Mouse (Mus musculus) Muller cell, postnatal 12 days (primary cell): ENCODE measurements at regions not wholly inside any gene's neighbourhood (a gene's known extent, or its start where the extent isn't known, plus 50 kb on each side); places are given as distances from the start of the nearest gene placed in this dataset.
A peak's percentile ranks its signal among the peaks of the same experiment; 100 is the strongest.

Experiments used
- DNase-seq: peaks from one replicate; pipeline ENCODE4 v3.0.0-alpha.2; 2015; ENCODE audit errors: inconsistent ontology term

GRCm38 (mm10) chr12:25896543-25896942 is 518.5 kb downstream of the Rnf144a start:
- DNase-seq, result no peak

- no peak for DNase-seq
Observed at GRCm38 (mm10) chr12:25895691-25896090, 519.4 kb downstream of the Rnf144a start.

GRCm38 (mm10) chr12:25891391-25892167 is 523.5 kb downstream of the Rnf144a start:
- no peak for DNase-seq

- DNase-seq, result peak; percentile 5
Observed at GRCm38 (mm10) chr12:25890722-25891121, 524.3 kb downstream of the Rnf144a start.

GRCm38 (mm10) chr12:25883771-25884171 is 531.3 kb downstream of the Rnf144a start:
- no peak for DNase-seq

- DNase-seq, result no peak
Observed at GRCm38 (mm10) chr12:25871816-25872215, 543.2 kb downstream of the Rnf144a start.

- no peak for DNase-seq
Observed at GRCm38 (mm10) chr12:25871001-25871461, 544.0 kb downstream of the Rnf144a start.

- DNase-seq, result no peak
Observed at GRCm38 (mm10) chr12:25869846-25870245, 545.2 kb downstream of the Rnf144a start.

- peak; percentile 69 for DNase-seq
Observed at GRCm38 (mm10) chr12:25865063-25865462, 550.0 kb downstream of the Rnf144a start.

- DNase-seq, result no peak
Observed at GRCm38 (mm10) chr12:25864113-25864852, 550.8 kb downstream of the Rnf144a start.

GRCm38 (mm10) chr12:25861100-25861499 is 554.0 kb downstream of the Rnf144a start:
- no peak for DNase-seq

- DNase-seq, result no peak
Observed at GRCm38 (mm10) chr12:25858397-25858796, 556.7 kb downstream of the Rnf144a start.

- DNase-seq, result peak; percentile 21
Observed at GRCm38 (mm10) chr12:25830057-25830456, 585.0 kb downstream of the Rnf144a start.

- no peak for DNase-seq
Observed at GRCm38 (mm10) chr12:25827961-25828360, 587.1 kb downstream of the Rnf144a start.

- DNase-seq, result no peak
Observed at GRCm38 (mm10) chr12:25826928-25827327, 588.1 kb downstream of the Rnf144a start.

- DNase-seq, result no peak
Observed at GRCm38 (mm10) chr12:25826451-25826850, 588.6 kb downstream of the Rnf144a start.

- DNase-seq, result no peak
Observed at GRCm38 (mm10) chr12:25816248-25816647, 598.8 kb downstream of the Rnf144a start.

GRCm38 (mm10) chr12:25795092-25795491 is 620.0 kb downstream of the Rnf144a start:
- DNase-seq, result no peak

- DNase-seq, result no peak
Observed at GRCm38 (mm10) chr12:25794571-25794970, 620.5 kb downstream of the Rnf144a start.

- DNase-seq, result no peak
Observed at GRCm38 (mm10) chr12:25792571-25793075, 622.4 kb downstream of the Rnf144a start.

GRCm38 (mm10) chr12:25790956-25791355 is 624.1 kb downstream of the Rnf144a start:
- DNase-seq, result no peak
